Mouse (Mus musculus) liver, adult (tissue): ENCODE data around the gene Aasdhppt.
A peak's percentile ranks its signal among the peaks of the same experiment; 100 is the strongest.

Experiments used
- GATA4 ChIP-seq: IDR thresholded peaks from 2 replicates; pipeline ENCODE4 v1.6.1; 2014; ENCODE audit warnings: mild to moderate bottlenecking, low read length; ENCODE audit not compliant: insufficient replicate concordance

Aasdhppt gene

DNA sequence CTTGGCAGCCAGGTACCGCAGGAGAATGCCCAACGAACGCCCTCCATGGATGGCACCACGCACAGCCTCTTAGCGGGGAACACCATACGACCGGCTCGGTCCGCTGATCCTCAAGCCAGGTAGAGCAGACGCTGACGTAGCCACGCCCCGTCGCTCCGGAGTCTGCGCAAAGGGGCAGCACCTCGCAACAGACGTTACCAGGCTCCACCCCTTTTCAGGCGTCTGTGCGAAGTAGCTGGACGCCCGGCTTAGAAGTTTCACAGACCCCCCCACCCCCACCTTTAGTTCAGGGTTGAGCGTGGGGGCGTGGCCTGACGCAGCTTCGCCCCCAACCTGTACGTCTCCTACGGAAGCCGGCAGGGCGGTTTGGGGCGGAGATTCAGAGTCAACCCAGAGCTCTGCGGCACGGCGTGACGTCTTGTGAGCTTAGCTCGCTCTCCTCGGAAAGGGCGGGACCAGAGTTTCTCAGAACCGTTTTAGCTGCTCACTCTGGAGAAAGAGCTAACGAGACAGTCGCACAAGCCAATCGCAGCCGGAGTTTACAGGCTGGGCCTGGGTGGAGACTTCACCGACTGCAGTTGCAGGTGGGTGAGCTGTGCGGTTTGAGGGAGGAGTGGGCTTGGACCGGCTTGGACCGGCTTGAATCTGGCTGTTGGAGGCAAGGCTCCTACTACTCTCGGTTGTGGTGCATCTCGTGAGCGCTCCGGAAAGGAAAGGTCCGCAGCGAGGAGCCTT lies at the start of gene Aasdhppt, which contains the start of gene Kbtbd3:
Gene Aasdhppt (minus strand): TSS at position 121 of the 735 bp plus-strand sequence.
Gene Kbtbd3 (plus strand): TSS at position 483 of the 735 bp plus-strand sequence.
- no peak for TF ChIP-seq GATA4

DNA sequence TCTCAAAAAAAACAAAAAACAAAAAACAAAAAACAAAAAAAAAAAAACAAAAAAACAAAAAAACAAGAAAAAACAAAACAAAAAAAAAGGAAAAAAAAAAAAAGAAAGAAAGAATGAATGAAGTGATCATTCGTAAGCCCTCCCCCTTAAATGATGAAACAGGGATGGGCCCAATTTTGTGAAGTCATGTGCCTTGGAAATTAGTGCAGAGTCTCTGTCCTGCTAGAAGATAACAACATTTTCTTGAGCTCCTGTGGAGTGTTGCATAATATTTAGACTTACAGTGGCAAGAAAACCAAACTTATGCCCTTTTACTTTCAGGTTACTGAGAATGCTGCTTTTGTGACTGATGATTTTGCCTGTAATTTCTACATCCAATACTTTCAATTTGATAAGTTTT lies 43.9 kb upstream of the Aasdhppt start:
- TF ChIP-seq GATA4: no peak

GRCm38 (mm10) chr9:4318939-4319721 lies 9.9 kb upstream of the Aasdhppt start:
- no peak for TF ChIP-seq GATA4

GRCm38 (mm10) chr9:4315746-4316145 lies 6.5 kb upstream of the Aasdhppt start:
- no peak for TF ChIP-seq GATA4

- no peak for TF ChIP-seq GATA4
Measured at GRCm38 (mm10) chr9:4313946-4314345, 4.7 kb upstream of the Aasdhppt start.

GRCm38 (mm10) chr9:4311162-4311561 lies 1.9 kb upstream of the Aasdhppt start:
- TF ChIP-seq GATA4: no peak

- TF ChIP-seq GATA4: no peak
Measured at GRCm38 (mm10) chr9:4310706-4311105, 1.4 kb upstream of the Aasdhppt start.

GRCm38 (mm10) chr9:4308628-4309350 lies 482 bp downstream of the Aasdhppt start:
- TF ChIP-seq GATA4: no peak

DNA sequence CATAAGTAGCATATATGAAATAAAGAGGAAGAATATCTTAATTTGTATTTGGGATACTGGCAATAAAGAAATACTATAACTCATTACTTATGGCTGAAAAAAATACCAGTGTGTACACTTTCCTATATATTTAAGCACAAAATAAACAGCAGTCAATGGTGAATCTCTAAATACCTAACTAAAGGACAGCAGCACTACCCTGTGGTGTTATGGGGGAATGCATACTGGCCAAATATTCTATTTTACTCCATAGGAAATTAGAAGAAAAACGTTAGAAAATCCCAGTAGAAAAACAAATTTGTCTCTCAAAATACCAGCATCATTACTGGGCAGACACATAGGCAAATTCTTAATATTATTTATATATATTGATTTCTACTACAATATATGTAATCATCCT lies 4.4 kb downstream of the Aasdhppt start:
- TF ChIP-seq GATA4: no peak

GRCm38 (mm10) chr9:4300466-4300865 lies 8.8 kb downstream of the Aasdhppt start:
- TF ChIP-seq GATA4: peak; percentile 97

DNA sequence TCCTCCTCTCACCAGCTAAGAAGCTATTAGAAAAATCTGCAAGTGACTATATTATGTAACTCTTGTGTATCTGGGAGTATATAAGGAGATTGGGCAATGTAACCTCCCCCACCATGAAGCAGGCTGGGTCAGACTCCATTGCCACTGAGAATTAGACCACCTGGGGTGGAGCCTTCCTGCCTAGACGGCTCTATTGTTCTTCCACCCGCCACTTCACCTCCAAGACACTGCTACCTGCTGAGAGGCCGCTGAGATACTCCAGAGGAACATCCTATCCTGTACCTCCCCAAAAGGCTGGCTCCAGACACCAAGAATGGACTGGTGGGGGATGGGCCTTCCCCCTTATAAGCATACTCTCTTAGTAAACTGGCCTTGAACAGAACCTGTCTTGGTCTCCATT lies 25.4 kb downstream of the Aasdhppt start:
- no peak for TF ChIP-seq GATA4

- no peak for TF ChIP-seq GATA4
Measured at GRCm38 (mm10) chr9:4266881-4267280, 42.4 kb downstream of the Aasdhppt start.

- TF ChIP-seq GATA4: no peak
Measured at GRCm38 (mm10) chr9:4260746-4261090, 48.6 kb downstream of the Aasdhppt start.

DNA sequence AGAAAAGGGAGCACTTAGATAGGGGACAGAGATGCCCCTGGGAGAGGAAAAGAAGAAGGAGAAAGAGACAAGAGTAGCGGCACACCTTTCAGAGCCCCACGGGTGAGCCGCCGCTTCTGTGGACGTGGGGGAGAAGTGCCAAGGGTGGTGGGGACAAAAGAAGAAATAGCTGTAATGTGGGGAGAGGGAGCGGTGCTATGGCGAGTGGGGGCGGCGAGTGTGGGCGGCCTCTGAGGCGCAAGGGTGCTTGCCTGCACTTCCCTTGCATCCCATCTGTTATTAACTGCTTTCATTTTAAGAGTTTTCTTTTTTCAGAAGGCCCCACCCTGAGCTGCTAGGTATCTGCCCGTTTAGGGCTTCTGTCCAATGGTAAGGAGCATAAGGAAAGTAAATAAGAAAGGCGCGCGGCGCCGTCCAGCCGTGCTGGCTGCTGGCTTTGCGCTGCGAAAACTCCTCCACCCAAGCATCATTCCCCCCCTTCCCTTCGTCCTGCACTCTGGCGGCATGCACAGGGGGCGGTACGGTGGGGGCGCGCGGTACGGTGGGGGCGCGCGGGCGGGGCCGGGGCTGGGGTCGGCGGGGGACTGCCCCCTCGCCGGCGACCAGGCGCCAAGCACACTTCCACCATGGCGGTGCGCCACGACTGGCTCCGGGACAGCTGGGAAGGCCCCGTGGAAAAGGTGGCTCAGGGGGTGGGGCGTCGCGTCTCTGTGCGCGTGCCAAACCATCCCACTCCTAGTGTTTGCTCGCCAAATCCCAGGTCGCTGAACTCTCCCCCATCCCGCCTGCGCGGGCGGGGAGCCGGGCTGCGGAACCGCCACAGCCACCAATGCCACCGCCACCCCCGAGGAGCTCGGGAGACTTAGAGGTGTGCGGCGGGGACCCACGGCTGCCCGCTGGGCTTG lies 49.2 kb downstream of the Aasdhppt start:
- no peak for TF ChIP-seq GATA4

DNA sequence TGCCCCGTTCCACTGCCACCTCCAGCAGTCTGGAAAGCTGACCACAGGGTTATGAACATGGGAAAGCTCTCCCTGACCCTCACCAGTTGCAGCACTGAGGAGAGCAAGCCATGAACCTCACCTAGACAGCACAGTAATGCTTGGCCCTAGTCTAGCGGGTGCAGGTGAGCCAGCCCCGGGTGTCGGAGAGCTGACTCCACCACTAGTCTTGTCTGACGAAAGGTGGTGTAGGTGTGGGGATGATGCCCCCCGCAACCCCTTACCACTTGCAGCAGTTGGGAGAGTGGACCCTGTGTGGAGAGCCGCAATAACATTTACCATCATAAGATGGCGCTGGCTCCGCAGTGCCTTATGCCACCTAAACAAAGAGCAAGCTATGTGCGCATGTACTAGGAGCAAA lies 50.2 kb downstream of the Aasdhppt start:
- TF ChIP-seq GATA4: no peak
